Mouse (Mus musculus) gastrocnemius, postnatal 4 days (tissue): ENCODE data around the gene Car9. TPM values are rescaled to one million over a fixed set of nuclear protein-coding genes. Genes with fewer than 3 reads are reported as not detected.

Experiments
- DNase-seq, 2 experiments: peaks; one replicate each; pipeline ENCODE4 v3.0.0; 2021 to 2022; ENCODE audit warnings: low spot score in 2 of 2, mixed read lengths in 2 of 2
- total RNA-seq, 2 experiments: library from RNA; stranded (reverse); gene quantifications; 2 replicates each; pipeline ENCODE4 v1.2.3; 2021

The Car9 gene
- total RNA-seq, 2 experiments from 2014 or later: 1.2 to 3.1 TPM

DNA sequence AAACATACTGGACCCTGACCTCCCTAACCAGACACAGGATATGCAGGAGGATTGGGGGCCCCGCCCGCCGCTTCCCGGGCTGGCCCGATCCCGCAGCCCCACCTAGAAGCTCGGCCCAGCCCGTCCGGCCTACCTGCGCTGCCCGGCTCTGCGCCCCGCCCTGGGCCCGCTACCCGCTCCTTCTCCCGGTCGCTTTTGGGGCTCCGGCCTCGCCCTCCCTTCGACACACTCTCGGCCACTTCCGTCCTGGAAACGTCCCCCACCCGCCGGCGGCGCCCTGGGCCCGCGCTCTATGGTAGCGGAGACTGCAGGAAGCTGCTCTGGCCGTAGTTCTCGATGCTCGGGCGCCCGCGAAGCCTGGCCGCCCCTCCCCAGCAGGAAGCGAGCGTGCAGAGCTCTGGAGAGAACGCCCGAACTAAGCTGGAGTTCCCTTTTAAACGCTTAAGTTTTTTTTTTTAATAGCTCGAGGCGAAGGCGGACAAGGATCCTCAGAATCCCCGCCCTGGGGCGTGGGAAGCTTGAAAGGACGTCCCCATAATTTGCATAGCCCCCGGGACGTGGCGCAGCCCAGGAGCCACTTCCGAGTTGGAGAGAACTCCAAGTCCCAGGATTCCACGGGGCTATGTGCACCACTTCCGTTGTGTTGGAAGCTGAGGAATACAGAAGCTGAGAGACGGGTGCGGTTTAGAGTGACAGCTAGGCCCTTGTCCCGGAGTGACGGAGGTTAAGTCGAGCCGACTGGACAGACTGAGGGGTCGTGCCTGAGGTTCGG is 55.4 kb downstream of the Car9 start, which contains the start of the genes Creb3 and Tln1:
TSS of gene Creb3 (plus strand) at position 336 of the 772 bp plus-strand sequence.
TSS of gene Tln1 (minus strand) at position 695 of the 772 bp plus-strand sequence.
- DNase-seq: peak; percentile 85 to 94

DNA sequence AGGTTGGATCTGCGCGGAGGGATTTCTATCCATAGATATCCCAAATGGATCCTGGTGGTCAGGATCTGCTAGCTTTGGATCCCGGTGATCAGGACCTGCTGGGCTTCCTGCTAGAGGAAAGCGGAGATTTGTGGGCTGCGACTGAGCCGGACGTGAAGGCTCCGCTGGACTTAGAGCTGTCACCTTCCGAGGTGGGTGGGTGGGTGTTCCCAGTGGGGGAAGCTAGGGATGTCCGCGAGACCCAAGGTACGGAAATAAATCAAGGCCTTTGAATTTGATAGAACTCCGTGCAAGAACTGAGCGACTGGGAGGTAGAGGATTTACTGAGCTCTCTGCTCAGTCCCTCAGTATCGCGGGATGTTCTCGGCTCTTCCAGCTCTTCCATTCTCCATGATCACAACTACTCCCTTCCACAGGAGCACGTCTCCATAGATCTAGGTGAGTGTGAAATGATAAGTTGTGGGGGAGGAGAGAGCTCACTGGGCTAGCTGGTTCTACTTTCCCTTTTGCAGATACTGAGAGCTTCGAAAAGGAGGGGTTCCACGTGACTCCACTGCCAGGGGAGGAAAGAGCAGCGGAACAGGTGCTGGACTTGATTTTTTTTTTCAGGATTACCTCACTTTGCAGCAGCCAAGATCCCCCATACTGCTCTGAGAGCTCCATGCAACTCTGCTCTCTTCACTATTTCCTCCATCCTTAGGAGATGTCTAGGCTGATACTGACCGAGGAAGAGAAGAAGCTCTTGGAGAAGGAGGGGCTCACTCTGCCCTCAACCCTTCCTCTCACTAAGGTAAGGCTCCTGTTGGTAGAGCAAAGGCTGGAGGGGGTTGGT is 56.2 kb downstream of the Car9 start:
- no peak for DNase-seq

Other genes with a start within 250 kb of the Car9 start
- under 1 TPM; 0.34 to 0.39 TPM for gene Atp8b5, start 239.8 kb upstream of the Car9 start, total RNA-seq
- 10 to 100 TPM; 58.6 to 63.4 TPM for gene Rusc2, start 125.0 kb upstream of the Car9 start, total RNA-seq
- under 1 TPM in 1 of 2 experiments, not detected in 1; 0.47 TPM for gene Fam166b, start 77.8 kb upstream of the Car9 start, total RNA-seq
- 10 to 100 TPM; 39.3 to 40.9 TPM for gene Tesk1, start 65.0 kb upstream of the Car9 start, total RNA-seq
- gene Cd72, start 52.3 kb upstream of the Car9 start, total RNA-seq: under 1 TPM; 0.32 to 0.75 TPM
- not detected for gene Sit1, start 23.2 kb upstream of the Car9 start, total RNA-seq
- gene Ccdc107, start 14.1 kb upstream of the Car9 start, total RNA-seq: 10 to 100 TPM; 23.3 to 28.6 TPM
- 1 to 10 TPM; 7.9 to 8.9 TPM for gene Arhgef39, start 7.3 kb upstream of the Car9 start, total RNA-seq
- 1,000 to 10,000 TPM; 9,033 to 9,337 TPM for gene Tpm2, start 16.8 kb downstream of the Car9 start, total RNA-seq
- 10 to 100 TPM; 51.9 to 55.1 TPM for gene Creb3, start 55.4 kb downstream of the Car9 start, total RNA-seq
- gene Tln1, start 55.7 kb downstream of the Car9 start, total RNA-seq: 100 to 1,000 TPM; 137 to 140 TPM
- 10 to 100 TPM; 37.1 to 41.3 TPM for gene Rgp1, start 71.7 kb downstream of the Car9 start, total RNA-seq
- gene Gba2, start 71.9 kb downstream of the Car9 start, total RNA-seq: 10 to 100 TPM; 11.5 to 12.0 TPM
- gene Msmp, start 77.5 kb downstream of the Car9 start, total RNA-seq: not detected
- 10 to 100 TPM; 42.9 to 49.7 TPM for gene Npr2, start 125.0 kb downstream of the Car9 start, total RNA-seq
- gene Spag8, start 146.6 kb downstream of the Car9 start, total RNA-seq: under 1 TPM in 1 of 2 experiments, not detected in 1; 0.26 TPM
- gene Hint2, start 149.5 kb downstream of the Car9 start, total RNA-seq: 10 to 100 TPM; 57.6 to 66.5 TPM
- gene Tmem8b, start 162.0 kb downstream of the Car9 start, total RNA-seq: 10 to 100 TPM in 1 of 2 experiments, 1 to 10 TPM in 1; 9.4 to 12.0 TPM
- gene Fam221b, start 162.2 kb downstream of the Car9 start, total RNA-seq: under 1 TPM; 0.13 to 0.44 TPM
- gene Olfr70, start 193.8 kb downstream of the Car9 start, total RNA-seq: not detected
- gene Olfr71, start 203.3 kb downstream of the Car9 start, total RNA-seq: not detected
- 1 to 10 TPM; 2.2 TPM for gene Hrct1, start 220.2 kb downstream of the Car9 start, total RNA-seq
- 1 to 10 TPM; 1.4 to 1.5 TPM for gene Spaar, start 223.1 kb downstream of the Car9 start, total RNA-seq